Mouse (Mus musculus) stomach, embryonic 16.5 days (tissue): Measurements from ENCODE around the gene Cdh5. TPM values are rescaled to one million over a fixed set of nuclear protein-coding genes. Genes with fewer than 3 reads are reported as not detected.

Experiments used
- ATAC-seq: fragments of 200-750 bp; cut with Nextera tagmentation; 2 replicates; pipeline ENCODE4 v1.8.0; 2017; ENCODE audit warnings: moderate number of reproducible peaks, moderate TSS enrichment; ENCODE audit not compliant: insufficient read depth, low FRiP score
- H3K27ac ChIP-seq: fragments of 300-500 bp; sonication (generic); 2 replicates; pipeline ENCODE4 v1.5.1; 2014; ENCODE audit warnings: low read length
- H3K27me3 ChIP-seq: fragments of 300-500 bp; sonication (generic); 2 replicates; pipeline ENCODE4 v1.6.1; 2014; ENCODE audit warnings: low read length, control low read depth, mixed read lengths; ENCODE audit not compliant: control insufficient read depth, insufficient read depth
- H3K36me3 ChIP-seq: fragments of 300-500 bp; sonication (generic); 2 replicates; pipeline ENCODE4 v1.6.1; 2014; ENCODE audit warnings: low read length; ENCODE audit not compliant: control insufficient read depth, insufficient read depth
- H3K4me1 ChIP-seq: fragments of 300-500 bp; sonication (generic); 2 replicates; pipeline ENCODE4 v1.6.1; 2014; ENCODE audit warnings: low read length, control low read depth, mixed read lengths; ENCODE audit not compliant: control insufficient read depth, insufficient read depth
- H3K4me2 ChIP-seq: fragments of 300-500 bp; sonication (generic); 2 replicates; pipeline ENCODE4 v1.6.1; 2014; ENCODE audit warnings: low read depth, low read length, mixed read lengths
- H3K4me3 ChIP-seq: fragments of 300-500 bp; sonication (generic); replicated peaks from 2 replicates; pipeline ENCODE4 v1.5.1; 2014; ENCODE audit warnings: mild to moderate bottlenecking, low read length
- H3K9ac ChIP-seq: fragments of 300-500 bp; sonication (generic); 2 replicates; pipeline ENCODE4 v1.6.1; 2014; ENCODE audit warnings: low read length
- H3K9me3 ChIP-seq: fragments of 300-500 bp; sonication (generic); replicated peaks from 2 replicates; pipeline ENCODE4 v1.6.1; 2016; ENCODE audit warnings: low read length, control low read depth; ENCODE audit not compliant: control insufficient read depth
- WGBS: fragments of 180-500 bp; shearing (Covaris S2); extraction: QIAGEN DNeasy Blood & Tissue Kit; methylation state at CpG from one replicate; pipeline ENCODE4 v1.1.7; 2014; 5-methylcytosine and 5-hydroxymethylcytosine counted together
- polyA plus RNA-seq: library from polyadenylated mRNA; unstranded; fragments of >200 nt; fragmentation: Nextera tagmentation; extraction: Ambion mirVana; gene quantifications from 2 replicates; pipeline ENCODE4 v1.2.1, GENCODE M21; 2015

Cdh5 gene
- polyA plus RNA-seq, 1 experiment from 2014 or later, result 25.1 TPM

DNA sequence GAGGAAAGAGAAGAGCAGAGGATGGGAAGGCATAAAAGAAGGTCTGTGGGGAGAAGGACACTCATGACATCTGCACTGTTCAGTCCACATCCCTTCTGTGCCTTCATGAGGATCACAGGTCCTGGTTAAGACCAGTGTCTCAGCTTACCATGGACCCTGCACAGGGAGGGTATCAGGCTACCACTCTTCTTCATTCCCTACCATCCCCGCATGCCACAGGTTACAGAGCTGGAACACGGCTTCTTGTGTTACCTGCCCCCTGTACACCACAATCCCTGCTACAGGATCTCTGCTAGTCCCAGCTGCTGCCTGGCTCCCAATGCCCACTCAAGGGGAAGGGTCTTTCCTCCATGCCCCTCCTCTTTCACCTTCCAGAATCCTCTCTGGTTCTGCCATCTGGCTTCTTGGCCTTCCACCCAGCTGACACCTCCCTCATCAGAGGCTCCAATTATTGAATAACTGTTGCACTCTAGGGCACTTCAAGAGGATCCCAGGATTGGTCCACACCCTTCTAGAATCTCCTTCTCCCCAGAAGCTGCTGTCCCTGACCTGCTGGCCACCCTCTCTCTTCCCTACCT, 21.7 kb downstream of the Cdh5 start:
- no peaks in the 10 kb centered on the region for H3K4me1 ChIP-seq
- no peak for ATAC-seq
- H3K9ac ChIP-seq, result no peak overlapping the region
- no peak overlapping the region for H3K4me2 ChIP-seq
- no peak overlapping the region for H3K27ac ChIP-seq
- H3K4me3 ChIP-seq, result no peak overlapping the region
- no peaks in the 10 kb centered on the region for H3K36me3 ChIP-seq
- 81% methylated on average over 2 of the region's 2 CpGs for WGBS
- H3K27me3 ChIP-seq, result no peaks in the 10 kb centered on the region
- no peaks in the 10 kb centered on the region for H3K9me3 ChIP-seq

DNA sequence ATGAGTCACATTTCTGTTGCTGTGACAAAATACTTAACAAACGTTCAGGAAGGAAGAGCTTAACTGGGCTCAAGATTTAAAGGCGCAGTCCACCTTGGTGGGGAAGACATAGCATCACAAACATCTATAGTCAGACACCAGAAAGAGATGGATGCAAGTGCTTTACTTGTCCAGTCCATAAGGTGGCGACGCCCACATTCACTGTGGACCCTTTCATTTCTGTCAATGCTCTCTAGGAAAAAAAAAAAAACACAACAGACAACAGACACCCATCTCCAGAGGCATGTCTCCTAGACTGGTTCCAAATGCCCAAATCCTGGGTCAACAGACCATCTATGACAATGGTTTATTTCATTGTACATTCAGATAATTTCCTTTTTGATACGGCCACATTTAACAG, 23.1 kb downstream of the Cdh5 start:
- no peak overlapping the region for H3K9ac ChIP-seq
- H3K4me3 ChIP-seq, result no peak overlapping the region
- 74% methylated on average over 5 of the region's 5 CpGs for WGBS
- ATAC-seq, result no peak
- H3K4me2 ChIP-seq, result no peak overlapping the region
- H3K27ac ChIP-seq, result no peak overlapping the region
- no peaks in the 10 kb centered on the region for H3K27me3 ChIP-seq
- no peaks in the 10 kb centered on the region for H3K9me3 ChIP-seq
- no peaks in the 10 kb centered on the region for H3K36me3 ChIP-seq
- no peaks in the 10 kb centered on the region for H3K4me1 ChIP-seq

DNA sequence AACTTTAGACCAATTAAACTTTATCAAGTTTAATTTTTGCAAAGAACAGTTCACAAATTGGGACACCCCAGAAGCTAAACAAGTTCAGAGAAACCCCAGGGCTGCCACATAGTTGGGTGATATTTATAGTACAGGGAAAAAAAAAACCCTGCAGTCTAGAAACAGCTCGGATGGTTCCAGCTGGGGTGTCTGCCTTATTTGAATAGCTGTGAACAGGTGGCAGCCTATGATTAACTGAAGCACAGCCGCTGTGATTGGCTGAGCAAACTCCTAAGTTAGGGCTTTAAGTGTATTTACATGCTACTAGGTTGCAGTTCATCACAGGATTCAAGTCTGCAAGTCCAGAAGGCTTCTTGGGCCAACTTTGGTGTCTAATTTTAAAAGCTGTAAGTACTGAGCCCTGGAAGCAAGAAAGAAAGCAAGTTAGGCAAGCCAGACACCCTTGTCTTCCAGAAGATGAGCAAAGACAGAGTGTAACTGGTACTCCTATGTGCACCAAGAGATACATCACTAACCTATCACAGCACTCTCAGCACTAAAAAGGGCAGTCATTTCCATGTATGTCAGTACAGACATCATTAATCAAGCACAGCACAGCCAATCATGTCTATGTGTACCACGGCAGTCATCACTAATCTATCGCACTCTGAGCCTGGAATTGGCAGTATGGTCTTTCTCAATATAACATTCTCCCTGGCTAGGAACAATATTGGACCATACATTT, 25.9 kb downstream of the Cdh5 start:
- no peak for ATAC-seq
- no peaks in the 10 kb centered on the region for H3K9me3 ChIP-seq
- WGBS, result 54% methylated on average over 4 of the region's 4 CpGs
- no peaks in the 10 kb centered on the region for H3K27me3 ChIP-seq
- no peak overlapping the region for H3K4me3 ChIP-seq
- H3K36me3 ChIP-seq, result no peaks in the 10 kb centered on the region
- H3K4me1 ChIP-seq, result no peaks in the 10 kb centered on the region
- H3K9ac ChIP-seq, result no peak overlapping the region
- no peak overlapping the region for H3K27ac ChIP-seq
- no peak overlapping the region for H3K4me2 ChIP-seq

- H3K4me2 ChIP-seq, result no peak overlapping the region
- no peaks in the 10 kb centered on the region for H3K36me3 ChIP-seq
- no peak overlapping the region for H3K9ac ChIP-seq
- H3K4me1 ChIP-seq, result no peaks in the 10 kb centered on the region
- H3K27ac ChIP-seq, result no peak overlapping the region
- 94% methylated on average over 9 of the region's 9 CpGs for WGBS
- no peak overlapping the region for H3K4me3 ChIP-seq
- no peaks in the 10 kb centered on the region for H3K27me3 ChIP-seq
- no peak for ATAC-seq
- H3K9me3 ChIP-seq, result no peaks in the 10 kb centered on the region
These were observed 29.5 kb downstream of the Cdh5 start for GRCm38 (mm10) chr8:104130916-104131315.

DNA sequence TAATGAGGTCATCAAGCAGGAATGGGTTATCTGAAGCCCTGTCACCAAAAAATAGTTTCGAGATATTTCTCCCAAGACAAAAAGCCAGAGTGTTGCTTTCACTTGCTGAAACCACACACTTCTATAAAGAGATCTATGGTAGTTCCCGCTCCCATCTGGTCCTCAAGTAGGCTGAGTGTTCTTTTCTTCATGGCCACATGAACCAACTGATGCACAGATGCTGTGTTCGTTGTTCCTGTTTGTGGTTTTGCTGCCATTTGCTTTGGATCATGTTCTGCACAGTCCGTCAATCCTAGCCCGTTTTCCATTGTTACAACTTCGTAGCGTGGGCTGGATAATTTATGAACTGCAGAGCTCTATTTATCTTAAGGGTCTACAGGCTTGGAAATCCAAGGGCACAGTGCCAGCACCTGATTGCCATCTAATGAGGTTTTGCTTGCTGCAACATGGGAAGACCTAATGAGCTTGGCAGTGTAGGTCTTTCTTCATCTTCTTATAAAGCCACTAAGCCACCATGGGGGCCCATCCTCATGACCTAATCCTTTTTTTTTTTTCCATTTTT, 30.1 kb downstream of the Cdh5 start:
- H3K9ac ChIP-seq, result no peak overlapping the region
- no peak overlapping the region for H3K4me3 ChIP-seq
- WGBS, result 75% methylated on average over 7 of the region's 7 CpGs
- H3K36me3 ChIP-seq, result no peaks in the 10 kb centered on the region
- H3K4me1 ChIP-seq, result no peaks in the 10 kb centered on the region
- H3K27ac ChIP-seq, result no peak overlapping the region
- no peak for ATAC-seq
- no peaks in the 10 kb centered on the region for H3K27me3 ChIP-seq
- H3K4me2 ChIP-seq, result no peak overlapping the region
- H3K9me3 ChIP-seq, result no peaks in the 10 kb centered on the region

GRCm38 (mm10) chr8:104134521-104134920, 33.1 kb downstream of the Cdh5 start:
- Histone ChIP-seq H3K27me3 (no peaks in the 10 kb centered on the region), H3K4me3 (no peak overlapping the region), H3K4me1 (no peaks in the 10 kb centered on the region), H3K36me3 (no peaks in the 10 kb centered on the region), H3K4me2 (no peak overlapping the region), H3K9me3 (no peaks in the 10 kb centered on the region), H3K9ac (no peak overlapping the region), H3K27ac (no peak overlapping the region)
- 88% methylated on average over 8 of the region's 8 CpGs for WGBS
- ATAC-seq, result no peak

DNA sequence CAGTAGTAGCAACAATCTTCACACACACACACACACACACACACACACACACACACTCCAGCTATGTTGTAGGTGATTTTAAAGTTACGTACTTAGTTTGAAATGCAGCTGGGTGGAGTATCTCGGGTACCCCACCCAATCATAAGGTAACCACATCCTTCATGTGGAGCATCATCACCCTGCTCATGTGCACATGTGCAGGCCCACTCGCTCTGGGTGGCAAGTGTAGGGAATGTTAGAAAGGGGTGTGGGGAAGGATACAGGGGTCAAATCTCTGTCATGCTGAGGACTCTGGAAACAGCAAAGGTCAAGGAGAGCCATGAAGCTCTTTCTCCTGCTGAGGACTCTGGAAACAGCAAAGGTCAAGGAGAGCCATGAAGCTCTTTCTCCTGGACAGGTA, 34.9 kb downstream of the Cdh5 start:
- 90% methylated on average over 3 of the region's 3 CpGs for WGBS
- no peak for ATAC-seq
- H3K4me3 ChIP-seq, result no peak overlapping the region
- no peaks in the 10 kb centered on the region for H3K36me3 ChIP-seq
- no peak overlapping the region for H3K4me2 ChIP-seq
- H3K4me1 ChIP-seq, result no peaks in the 10 kb centered on the region
- H3K9me3 ChIP-seq, result no peaks in the 10 kb centered on the region
- no peaks in the 10 kb centered on the region for H3K27me3 ChIP-seq
- no peak overlapping the region for H3K9ac ChIP-seq
- no peak overlapping the region for H3K27ac ChIP-seq

DNA sequence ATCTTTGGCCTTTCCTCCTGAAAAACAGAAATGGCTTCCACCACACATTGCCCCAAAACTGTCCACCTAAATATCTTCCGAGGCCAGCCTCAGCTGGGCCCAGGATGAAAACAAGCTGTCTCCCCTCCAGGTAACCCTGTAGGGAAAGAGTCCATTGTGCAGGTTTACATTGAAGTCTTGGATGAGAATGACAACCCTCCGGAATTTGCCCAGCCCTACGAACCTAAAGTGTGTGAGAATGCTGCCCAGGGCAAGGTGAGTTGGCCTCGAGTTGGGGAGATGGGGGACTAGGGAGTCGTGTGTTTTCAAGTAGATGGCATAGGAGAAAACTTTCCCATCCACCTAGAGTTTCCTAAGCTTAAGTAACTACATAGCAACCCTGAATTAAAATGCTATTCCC, 36.2 kb downstream of the Cdh5 start:
- Histone ChIP-seq H3K9me3 (no peaks in the 10 kb centered on the region), H3K36me3 (no peaks in the 10 kb centered on the region), H3K9ac (no peak overlapping the region), H3K27me3 (no peaks in the 10 kb centered on the region), H3K4me2 (no peak overlapping the region), H3K27ac (no peak overlapping the region), H3K4me1 (no peaks in the 10 kb centered on the region), H3K4me3 (no peak overlapping the region)
- 89% methylated on average over 5 of the region's 5 CpGs for WGBS
- ATAC-seq, result no peak

DNA sequence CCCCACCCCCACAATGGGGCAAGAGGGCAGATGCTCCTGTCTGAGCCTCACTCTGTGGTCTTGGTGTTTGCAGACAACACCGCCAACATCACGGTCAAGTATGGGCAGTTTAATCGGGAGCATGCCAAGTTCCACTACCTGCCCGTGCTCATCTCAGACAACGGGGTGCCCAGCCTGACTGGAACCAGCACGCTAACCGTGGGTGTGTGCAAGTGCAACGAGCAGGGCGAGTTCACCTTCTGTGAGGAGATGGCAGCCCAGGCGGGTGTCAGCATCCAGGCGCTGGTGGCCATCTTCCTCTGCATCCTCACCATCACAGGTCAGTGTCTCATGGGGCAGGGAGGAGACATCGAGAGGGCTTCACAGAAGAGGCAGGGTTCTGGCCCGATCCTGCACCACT, 39.2 kb downstream of the Cdh5 start:
- no peak overlapping the region for H3K4me2 ChIP-seq
- 90% methylated on average over 13 of the region's 13 CpGs for WGBS

More for the DNA sequence above, 39.2 kb downstream of the Cdh5 start:
- Histone ChIP-seq H3K9me3 (no peaks in the 10 kb centered on the region), H3K36me3 (no peaks in the 10 kb centered on the region), H3K4me3 (no peak overlapping the region), H3K4me1 (no peaks in the 10 kb centered on the region), H3K27me3 (no peaks in the 10 kb centered on the region), H3K9ac (no peak overlapping the region), H3K27ac (no peak overlapping the region)
- no peak for ATAC-seq
